10 mouse cellular contexts compared by ENCODE assay signal in genomic region chr13:49178839-49179585, GRCm38 (mm10). TPM values are rescaled to one million over a fixed set of nuclear protein-coding genes. Genes with fewer than 3 reads are reported as not detected.
DNase-seq lines count a peak whose midpoint lies in the region; ATAC-seq and TF ChIP-seq lines count a peak whose summit lies in the region.
"Had no signal": no experiment of that assay in that cellular context is flagged by ENCODE, and none has a peak within 500 bp of the region (broad histone marks: within the 10 kb centered on the region; RNA-seq: fewer than 3 reads in every experiment).

No protein-coding gene starts in this region.

- intact Hi-C loops in left cerebral cortex, adult 2 months (cut with DNase I) = loop anchor here (10.0 kb wide), 1 partner anchor 304 kb away; the partner anchor contains the start of gene Phf2

- H3K4me2 ChIP-seq in hindbrain, embryonic 12.5 days (replicated peaks) = no peak overlapping the region
- H3K4me2 ChIP-seq in midbrain, embryonic 16.5 days (ENCODE audit: low read length) = no peak overlapping the region
- H3K4me2 ChIP-seq in liver, embryonic 11.5 days = no peak overlapping the region

- no peak; the same call in 1 of the 2 replicates for TF ChIP-seq CTCF in left cerebral cortex, adult 2 months (IDR thresholded peaks at IDR 0.05)

- no peak overlapping the region for H3K9ac ChIP-seq in hindbrain, embryonic 12.5 days
- H3K9ac ChIP-seq in midbrain, embryonic 16.5 days (ENCODE audit: low read depth, low read length) = no peak overlapping the region
- no peak overlapping the region for H3K9ac ChIP-seq in liver, embryonic 11.5 days (ENCODE audit: low read depth, low read length)

- 0 out of 2 replicates have a peak, but pooled peaks cover 10% of the 10 kb centered on the region for H3K4me1 ChIP-seq in hindbrain, embryonic 12.5 days
- H3K4me1 ChIP-seq in midbrain, embryonic 16.5 days (ENCODE audit: control insufficient read depth, insufficient read depth, low read length) = no peaks in the 10 kb centered on the region; the same call in 1 of the 2 replicates
- no peaks in the 10 kb centered on the region; the same call in 1 of the 2 replicates for H3K4me1 ChIP-seq in liver, embryonic 11.5 days (replicated peaks; ENCODE audit: control insufficient read depth, insufficient read depth, low read length)

- no peak overlapping the region for H3K4me3 ChIP-seq in hindbrain, embryonic 12.5 days
- no peak overlapping the region for H3K4me3 ChIP-seq in left cerebral cortex, adult 2 months
- no peak overlapping the region for H3K4me3 ChIP-seq in midbrain, embryonic 16.5 days (ENCODE audit: low read depth, low read length)
- H3K4me3 ChIP-seq in liver, embryonic 11.5 days (ENCODE audit: low read depth, low read length) = no peak overlapping the region

- no peaks in the 10 kb centered on the region for H3K36me3 ChIP-seq in hindbrain, embryonic 12.5 days
- H3K36me3 ChIP-seq in midbrain, embryonic 16.5 days (ENCODE audit: control insufficient read depth, insufficient read depth, low read length) = no peaks in the 10 kb centered on the region
- no peaks in the 10 kb centered on the region for H3K36me3 ChIP-seq in liver, embryonic 11.5 days (ENCODE audit: control insufficient read depth, insufficient read depth, low read length)

- H3K27ac ChIP-seq in hindbrain, embryonic 12.5 days = peak overlapping the region; percentile 36; the same call in 1 of the 2 replicates
- no peak overlapping the region for H3K27ac ChIP-seq in left cerebral cortex, adult 2 months
- no peak overlapping the region; the same call in 1 of the 2 replicates for H3K27ac ChIP-seq in midbrain, embryonic 16.5 days (ENCODE audit: low read length)
- H3K27ac ChIP-seq in liver, embryonic 11.5 days (ENCODE audit: low read depth, low read length) = no peak overlapping the region

- peak; percentile 77 for ATAC-seq in cerebellum, adult (ENCODE audit: insufficient number of reproducible peaks, low FRiP score, low TSS enrichment)
- ATAC-seq in hindbrain, embryonic 12.5 days (ENCODE audit: low FRiP score) = peak; percentile 70
- ATAC-seq in midbrain, embryonic 16.5 days = peak; percentile 90
- ATAC-seq in liver, embryonic 11.5 days (replicated peaks; ENCODE audit: low FRiP score) = no peak
- ATAC-seq: Patski had no signal

- 63% methylated on average over 19 of the region's 19 CpGs for WGBS in hindbrain, embryonic 12.5 days
- 65% methylated on average over 18 of the region's 19 CpGs for WGBS in midbrain, embryonic 16.5 days
- 74% methylated on average over 19 of the region's 19 CpGs for WGBS in liver, embryonic 11.5 days

- H3K27me3 ChIP-seq in hindbrain, embryonic 12.5 days = 0 out of 2 replicates have a peak, but pooled peaks cover 3% of the 10 kb centered on the region
- H3K27me3 ChIP-seq in midbrain, embryonic 16.5 days (ENCODE audit: control insufficient read depth, insufficient read depth, low read depth, low read length) = no peaks in the 10 kb centered on the region
- H3K27me3 ChIP-seq in liver, embryonic 11.5 days (replicated peaks; ENCODE audit: control insufficient read depth, insufficient read depth, low read length) = no peaks in the 10 kb centered on the region; the same call in 1 of the 2 replicates
- H3K27me3 ChIP-seq: Patski had no signal

- peak; percentile 91 for DNase-seq in MN1 (ENCODE audit: low spot score)
- DNase-seq in frontal cortex, postnatal 14 days (ENCODE audit: low spot score in 2 of 2) = peak; percentile 62 to 74
- peak; percentile 56 to 66 for DNase-seq in left cerebral cortex, adult 2 months (ENCODE audit: extremely low spot score in 1 of 2, low spot score in 2 of 2)
- no peak for DNase-seq in B cell, adult 2 months
- no peak for DNase-seq in liver, embryonic 11.5 days (ENCODE audit: low spot score)

- H3K9me3 ChIP-seq in hindbrain, embryonic 12.5 days (replicated peaks) = 0 out of 2 replicates have a peak, but pooled peaks cover 2% of the 10 kb centered on the region
- no peaks in the 10 kb centered on the region for H3K9me3 ChIP-seq in midbrain, embryonic 16.5 days (replicated peaks; ENCODE audit: control insufficient read depth, low read length, poor library complexity, severe bottlenecking)
- H3K9me3 ChIP-seq in liver, embryonic 11.5 days (ENCODE audit: control insufficient read depth, low read length) = no peaks in the 10 kb centered on the region

RNA-seq across cellular contexts. Expression of gene Ninj1, which starts 8.3 kb away (rescaled TPM):
- 26.5 and 28.1 TPM in 2 replicates for polyA plus RNA-seq in hindbrain, embryonic 12.5 days (2016; fragmentation: Nextera tagmentation; extraction: Ambion mirVana)
- total RNA-seq in left cerebral cortex, adult 2 months (2021) = 10 to 100 TPM; 17.8 to 19.7 TPM
- polyA plus RNA-seq in midbrain, embryonic 16.5 days (2015; fragmentation: Nextera tagmentation; extraction: Ambion mirVana) = 19.3 and 22.3 TPM in 2 replicates
- polyA plus RNA-seq in liver, embryonic 11.5 days (2014; fragmentation: Nextera tagmentation; extraction: Ambion mirVana) = 54.2 and 59.8 TPM in 2 replicates

RNA-seq across cellular contexts. Expression of gene Wnk2, which starts 31.2 kb away (rescaled TPM):
- 16.0 and 16.2 TPM in 2 replicates for polyA plus RNA-seq in hindbrain, embryonic 12.5 days (2016; fragmentation: Nextera tagmentation; extraction: Ambion mirVana)
- 100 to 1,000 TPM; 129 to 145 TPM for total RNA-seq in left cerebral cortex, adult 2 months (2021)
- polyA plus RNA-seq in midbrain, embryonic 16.5 days (2015; fragmentation: Nextera tagmentation; extraction: Ambion mirVana) = 20.8 TPM in 2 replicates
- 0.34 and 0.45 TPM in 2 replicates for polyA plus RNA-seq in liver, embryonic 11.5 days (2014; fragmentation: Nextera tagmentation; extraction: Ambion mirVana)
- total RNA-seq: hematopoietic stem cell, adult 5-6 weeks had no signal

RNA-seq across cellular contexts. Expression of gene Card19, which starts 36.8 kb away (rescaled TPM):
- 34.8 and 36.8 TPM in 2 replicates for polyA plus RNA-seq in hindbrain, embryonic 12.5 days (2016; fragmentation: Nextera tagmentation; extraction: Ambion mirVana)
- 10 to 100 TPM; 10.8 to 11.4 TPM for total RNA-seq in left cerebral cortex, adult 2 months (2021)
- 26.5 and 27.6 TPM in 2 replicates for polyA plus RNA-seq in midbrain, embryonic 16.5 days (2015; fragmentation: Nextera tagmentation; extraction: Ambion mirVana)
- 23.1 and 26.2 TPM in 2 replicates for polyA plus RNA-seq in liver, embryonic 11.5 days (2014; fragmentation: Nextera tagmentation; extraction: Ambion mirVana)

Comparison
In these comparisons a context has a peak if more than half of its experiments do, and no peak if none do; other contexts are left out.
1. DNase-seq: peak in MN1 (single experiment), frontal cortex, postnatal 14 days (2 of 2) and left cerebral cortex, adult 2 months (2 of 2); none in B cell, adult 2 months (0 of 2) and liver, embryonic 11.5 days (single experiment).
2. RNA of gene Wnk2, which starts 31.2 kb away (polyA plus RNA-seq): 20.8 TPM in midbrain, embryonic 16.5 days and 16.0 to 16.2 TPM in hindbrain, embryonic 12.5 days; 0.34 to 0.45 TPM in liver, embryonic 11.5 days; every median in the first group is over 10 times any median in the second.